Mouse (Mus musculus): ENCODE measurements around the gene Lrrc23. TPM values are rescaled to one million over a fixed set of nuclear protein-coding genes. Genes with fewer than 3 reads are reported as not detected.

Gene Lrrc23
- polyA plus RNA-seq, 1 experiment, result 0.13 TPM

DNA sequence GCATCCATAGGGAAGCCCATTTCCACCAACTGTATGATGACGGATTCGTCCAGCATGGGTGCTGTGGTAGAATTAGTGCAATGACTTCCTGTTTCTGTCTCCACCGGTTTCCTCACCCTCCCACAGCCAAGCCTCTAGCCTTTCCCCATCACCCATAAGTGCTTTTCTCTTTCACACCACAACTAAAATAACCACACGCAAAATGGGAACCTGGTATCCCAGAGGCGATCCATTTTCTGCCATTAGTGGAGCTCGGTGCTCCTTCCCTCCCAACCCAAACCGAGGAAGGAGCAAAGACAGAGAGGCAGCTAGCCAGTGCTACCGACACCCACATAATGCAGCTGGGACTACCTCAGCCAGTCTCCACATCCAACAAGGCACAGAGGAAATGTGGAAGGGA is 38.4 kb upstream of the Lrrc23 start:
- H3K4me3 ChIP-seq, result no peak overlapping the region
- no peak for TF ChIP-seq SRF (IDR thresholded peaks at IDR 0.05; ENCODE audit: control insufficient read depth, insufficient read length, low read depth)
- no peak for TF ChIP-seq POLR2AphosphoS2 (IDR thresholded peaks at IDR 0.05; ENCODE audit: insufficient read length, low read depth)
- peaks cover 9% of the 10 kb centered on the region for H3K79me2 ChIP-seq (ENCODE audit: control insufficient read depth, insufficient read depth)
- no peak overlapping the region for H3K4me2 ChIP-seq (ENCODE audit: low read depth)
- no peaks in the 10 kb centered on the region for H3K27me3 ChIP-seq (ENCODE audit: control insufficient read depth, insufficient read depth, insufficient read length)
- no peak overlapping the region for H3ac ChIP-seq (ENCODE audit: control insufficient read depth, insufficient read length)
- peaks cover 26% of the 10 kb centered on the region for H3K36me3 ChIP-seq (ENCODE audit: control insufficient read depth, insufficient read depth)

DNA sequence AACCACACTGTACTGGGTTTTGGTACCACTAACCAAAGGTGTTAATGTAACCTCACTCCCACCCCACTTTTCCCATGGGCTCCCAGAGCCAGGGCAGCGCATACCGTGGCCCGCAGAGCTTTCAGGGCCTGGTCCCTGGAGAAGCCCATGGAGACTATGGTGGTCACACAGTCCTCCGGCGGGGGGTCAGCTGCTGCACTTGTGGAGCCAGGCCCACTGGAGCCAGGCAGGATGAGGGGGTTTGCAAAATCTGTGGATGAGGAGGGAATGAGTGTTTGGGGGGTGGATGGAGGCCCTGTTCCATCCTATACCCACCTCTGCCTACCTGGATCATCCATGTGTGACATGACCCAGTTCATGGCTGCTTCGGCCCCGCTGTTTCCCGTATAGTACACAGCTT is 38.0 kb upstream of the Lrrc23 start:
- Histone ChIP-seq H3K4me3 (no peak overlapping the region), H3ac (ENCODE audit: control insufficient read depth, insufficient read length) (no peak overlapping the region), H3K27me3 (ENCODE audit: control insufficient read depth, insufficient read depth, insufficient read length) (no peaks in the 10 kb centered on the region), H3K36me3 (ENCODE audit: control insufficient read depth, insufficient read depth) (peaks cover 26% of the 10 kb centered on the region), H3K4me2 (ENCODE audit: low read depth) (no peak overlapping the region), H3K79me2 (ENCODE audit: control insufficient read depth, insufficient read depth) (peaks cover 13% of the 10 kb centered on the region)
- TF ChIP-seq CEBPB (IDR thresholded peaks at IDR 0.05; ENCODE audit: insufficient read depth, poor library complexity, severe bottlenecking) (no peak), TCF12 (IDR thresholded peaks at IDR 0.05; ENCODE audit: insufficient read depth, poor library complexity, severe bottlenecking) (no peak), TCF3 (IDR thresholded peaks at IDR 0.05; ENCODE audit: insufficient read length, low read depth) (no peak), POLR2AphosphoS2 (IDR thresholded peaks at IDR 0.05; ENCODE audit: insufficient read length, low read depth) (no peak), MAX (IDR thresholded peaks at IDR 0.05; ENCODE audit: low read depth) (no peak), MYOG (IDR thresholded peaks at IDR 0.05; ENCODE audit: control insufficient read depth in 1 of 3, insufficient read depth in 1 of 3, insufficient read length in 2 of 3, low read depth in 2 of 3) (no peak), E2F4 (IDR thresholded peaks at IDR 0.05; ENCODE audit: insufficient read depth) (no peak), REST (IDR thresholded peaks at IDR 0.05; ENCODE audit: insufficient read depth, insufficient read length) (no peak), USF1 (IDR thresholded peaks at IDR 0.05; ENCODE audit: low read depth) (no peak), MYOD1 (IDR thresholded peaks at IDR 0.05; ENCODE audit: control insufficient read depth in 1 of 3, insufficient read length in 2 of 3, low read depth in 2 of 3) (no peak), SRF (IDR thresholded peaks at IDR 0.05; ENCODE audit: control insufficient read depth, insufficient read length, low read depth) (no peak), POLR2A (IDR thresholded peaks at IDR 0.05; ENCODE audit: insufficient read length, low read depth) (no peak)

GRCm38 (mm10) chr6:124817125-124817524 is 37.6 kb upstream of the Lrrc23 start:
- no peak for TF ChIP-seq USF1 (IDR thresholded peaks at IDR 0.05; ENCODE audit: low read depth)
- no peak for TF ChIP-seq TCF3 (IDR thresholded peaks at IDR 0.05; ENCODE audit: insufficient read length, low read depth)
- TF ChIP-seq MAX (IDR thresholded peaks at IDR 0.05; ENCODE audit: low read depth), result no peak
- peaks cover 18% of the 10 kb centered on the region for H3K79me2 ChIP-seq (ENCODE audit: control insufficient read depth, insufficient read depth)
- peaks cover 29% of the 10 kb centered on the region for H3K36me3 ChIP-seq (ENCODE audit: control insufficient read depth, insufficient read depth)
- no peak overlapping the region for H3K4me3 ChIP-seq
- no peak overlapping the region for H3ac ChIP-seq (ENCODE audit: control insufficient read depth, insufficient read length)
- no peak overlapping the region for H3K4me2 ChIP-seq (ENCODE audit: low read depth)
- no peaks in the 10 kb centered on the region for H3K27me3 ChIP-seq (ENCODE audit: control insufficient read depth, insufficient read depth, insufficient read length)

- H3K79me2 ChIP-seq (ENCODE audit: control insufficient read depth, insufficient read depth), result peaks cover 20% of the 10 kb centered on the region
- no peaks in the 10 kb centered on the region for H3K27me3 ChIP-seq (ENCODE audit: control insufficient read depth, insufficient read depth, insufficient read length)
- H3K4me2 ChIP-seq (ENCODE audit: low read depth), result no peak overlapping the region
- no peak overlapping the region for H3K4me3 ChIP-seq
- H3ac ChIP-seq (ENCODE audit: control insufficient read depth, insufficient read length), result no peak overlapping the region
- peaks cover 28% of the 10 kb centered on the region for H3K36me3 ChIP-seq (ENCODE audit: control insufficient read depth, insufficient read depth)
- TF ChIP-seq MYOG (IDR thresholded peaks at IDR 0.05; ENCODE audit: control insufficient read depth in 1 of 3, insufficient read depth in 1 of 3, insufficient read length in 2 of 3, low read depth in 2 of 3) (no peak), USF1 (IDR thresholded peaks at IDR 0.05; ENCODE audit: low read depth) (no peak), TCF12 (IDR thresholded peaks at IDR 0.05; ENCODE audit: insufficient read depth, poor library complexity, severe bottlenecking) (no peak), SRF (IDR thresholded peaks at IDR 0.05; ENCODE audit: control insufficient read depth, insufficient read length, low read depth) (no peak), MYOD1 (IDR thresholded peaks at IDR 0.05; ENCODE audit: control insufficient read depth in 1 of 3, insufficient read length in 2 of 3, low read depth in 2 of 3) (no peak), E2F4 (IDR thresholded peaks at IDR 0.05; ENCODE audit: insufficient read depth) (no peak), REST (IDR thresholded peaks at IDR 0.05; ENCODE audit: insufficient read depth, insufficient read length) (no peak), POLR2AphosphoS2 (IDR thresholded peaks at IDR 0.05; ENCODE audit: insufficient read length, low read depth) (no peak), CEBPB (IDR thresholded peaks at IDR 0.05; ENCODE audit: insufficient read depth, poor library complexity, severe bottlenecking) (no peak), MAX (IDR thresholded peaks at IDR 0.05; ENCODE audit: low read depth) (no peak), TCF3 (IDR thresholded peaks at IDR 0.05; ENCODE audit: insufficient read length, low read depth) (no peak), POLR2A (IDR thresholded peaks at IDR 0.05; ENCODE audit: insufficient read length, low read depth) (no peak)
Measured at GRCm38 (mm10) chr6:124816611-124817010, 37.1 kb upstream of the Lrrc23 start.

- TF ChIP-seq REST (IDR thresholded peaks at IDR 0.05; ENCODE audit: insufficient read depth, insufficient read length) (no peak), E2F4 (IDR thresholded peaks at IDR 0.05; ENCODE audit: insufficient read depth) (no peak), MYOD1 (IDR thresholded peaks at IDR 0.05; ENCODE audit: control insufficient read depth in 1 of 3, insufficient read length in 2 of 3, low read depth in 2 of 3) (no peak), TCF12 (IDR thresholded peaks at IDR 0.05; ENCODE audit: insufficient read depth, poor library complexity, severe bottlenecking) (no peak), CEBPB (IDR thresholded peaks at IDR 0.05; ENCODE audit: insufficient read depth, poor library complexity, severe bottlenecking) (no peak), POLR2A (IDR thresholded peaks at IDR 0.05; ENCODE audit: insufficient read length, low read depth) (no peak), SRF (IDR thresholded peaks at IDR 0.05; ENCODE audit: control insufficient read depth, insufficient read length, low read depth) (no peak), POLR2AphosphoS2 (IDR thresholded peaks at IDR 0.05; ENCODE audit: insufficient read length, low read depth) (no peak), USF1 (IDR thresholded peaks at IDR 0.05; ENCODE audit: low read depth) (no peak), MAX (IDR thresholded peaks at IDR 0.05; ENCODE audit: low read depth) (no peak), MYOG (IDR thresholded peaks at IDR 0.05; ENCODE audit: control insufficient read depth in 1 of 3, insufficient read depth in 1 of 3, insufficient read length in 2 of 3, low read depth in 2 of 3) (no peak), TCF3 (IDR thresholded peaks at IDR 0.05; ENCODE audit: insufficient read length, low read depth) (no peak)
- no peak overlapping the region for H3K4me3 ChIP-seq
- H3ac ChIP-seq (ENCODE audit: control insufficient read depth, insufficient read length), result no peak overlapping the region
- peaks cover 15% of the 10 kb centered on the region for H3K36me3 ChIP-seq (ENCODE audit: control insufficient read depth, insufficient read depth)
- H3K27me3 ChIP-seq (ENCODE audit: control insufficient read depth, insufficient read depth, insufficient read length), result no peaks in the 10 kb centered on the region
- no peak overlapping the region for H3K4me2 ChIP-seq (ENCODE audit: low read depth)
- peaks cover 24% of the 10 kb centered on the region for H3K79me2 ChIP-seq (ENCODE audit: control insufficient read depth, insufficient read depth)
Measured at GRCm38 (mm10) chr6:124814858-124815774, 35.6 kb upstream of the Lrrc23 start.

Data from myocyte (in vitro differentiated cells).